Mouse (Mus musculus) lung, postnatal 0 days (tissue): Measurements from ENCODE around the gene Akap9.

Experiments
- CTCF ChIP-seq: IDR thresholded peaks from 2 replicates; pipeline ENCODE4 v1.5.1; 2016; ENCODE audit warnings: antibody characterized with exemption, mild to moderate bottlenecking
- EP300 ChIP-seq: IDR thresholded peaks from 2 replicates; pipeline ENCODE4 v1.6.1; 2016; ENCODE audit warnings: antibody characterized with exemption, mild to moderate bottlenecking, control low read depth

DNA sequence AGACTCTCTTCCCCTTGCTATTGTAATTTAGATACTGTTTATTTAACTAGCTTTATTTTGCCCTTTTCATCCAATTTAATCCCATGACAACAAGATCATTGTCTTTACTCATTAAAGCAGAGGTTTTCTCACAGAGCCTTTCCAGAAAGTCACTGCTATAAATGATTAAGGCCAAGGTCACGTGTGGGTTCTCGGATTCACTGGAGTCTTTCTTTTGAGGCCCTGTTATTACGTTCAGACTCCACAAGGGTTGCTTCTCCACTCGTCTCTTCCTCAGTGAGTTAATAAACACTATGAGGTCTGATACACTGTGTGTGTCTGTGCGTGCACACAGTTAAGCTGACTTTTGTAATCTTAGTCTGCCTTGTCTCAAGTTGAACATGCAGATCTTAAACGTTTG is 47.0 kb downstream of the Akap9 start:
- TF ChIP-seq CTCF (no peak), EP300 (no peak)
